Mouse (Mus musculus) hindbrain, embryonic 13.5 days (tissue): ENCODE results near the gene Basp1. TPM values are rescaled to one million over a fixed set of nuclear protein-coding genes. Genes with fewer than 3 reads are reported as not detected.

Experiments
- ATAC-seq: fragments of 200-750 bp; cut with Nextera tagmentation; 2 replicates; pipeline ENCODE4 v1.8.0; 2017; ENCODE audit warnings: moderate TSS enrichment; ENCODE audit not compliant: low FRiP score
- H3K27ac ChIP-seq: fragments of 300-500 bp; sonication (generic); 2 replicates; pipeline ENCODE4 v1.5.1; 2015; ENCODE audit warnings: inconsistent platforms, mild to moderate bottlenecking, moderate library complexity
- H3K27me3 ChIP-seq: fragments of 300-500 bp; sonication (generic); 2 replicates; pipeline ENCODE4 v1.6.1; 2015; ENCODE audit warnings: mild to moderate bottlenecking, inconsistent platforms
- H3K36me3 ChIP-seq: fragments of 300-500 bp; sonication (generic); 2 replicates; pipeline ENCODE4 v1.6.1; 2015; ENCODE audit warnings: mild to moderate bottlenecking, inconsistent platforms
- H3K4me1 ChIP-seq: fragments of 300-500 bp; sonication (generic); replicated peaks from 2 replicates; pipeline ENCODE4 v1.6.1; 2015; ENCODE audit warnings: inconsistent platforms
- H3K4me2 ChIP-seq: fragments of 300-500 bp; sonication (generic); 2 replicates; pipeline ENCODE4 v1.6.1; 2015; ENCODE audit warnings: inconsistent platforms, mild to moderate bottlenecking, moderate library complexity
- H3K4me3 ChIP-seq: fragments of 300-500 bp; sonication (generic); 2 replicates; pipeline ENCODE4 v1.5.1; 2015; ENCODE audit warnings: mild to moderate bottlenecking, inconsistent platforms
- H3K9ac ChIP-seq: fragments of 300-500 bp; sonication (generic); 2 replicates; pipeline ENCODE4 v1.6.1; 2015; ENCODE audit warnings: mild to moderate bottlenecking, inconsistent platforms
- H3K9me3 ChIP-seq: fragments of 300-500 bp; sonication (generic); 2 replicates; pipeline ENCODE4 v1.6.1; 2016; ENCODE audit warnings: inconsistent platforms
- WGBS: fragments of 180-500 bp; shearing (Covaris S2); methylation state at CpG from one replicate; pipeline ENCODE4 v1.1.7; 2015; 5-methylcytosine and 5-hydroxymethylcytosine counted together
- polyA plus RNA-seq: library from polyadenylated mRNA; unstranded; fragments of >200 nt; fragmentation: Nextera tagmentation; extraction: Ambion mirVana; gene quantifications from 2 replicates; pipeline ENCODE4 v1.2.1, GENCODE M21; 2015

The Basp1 gene
- polyA plus RNA-seq, 1 experiment from 2014 or later: 215 TPM

DNA sequence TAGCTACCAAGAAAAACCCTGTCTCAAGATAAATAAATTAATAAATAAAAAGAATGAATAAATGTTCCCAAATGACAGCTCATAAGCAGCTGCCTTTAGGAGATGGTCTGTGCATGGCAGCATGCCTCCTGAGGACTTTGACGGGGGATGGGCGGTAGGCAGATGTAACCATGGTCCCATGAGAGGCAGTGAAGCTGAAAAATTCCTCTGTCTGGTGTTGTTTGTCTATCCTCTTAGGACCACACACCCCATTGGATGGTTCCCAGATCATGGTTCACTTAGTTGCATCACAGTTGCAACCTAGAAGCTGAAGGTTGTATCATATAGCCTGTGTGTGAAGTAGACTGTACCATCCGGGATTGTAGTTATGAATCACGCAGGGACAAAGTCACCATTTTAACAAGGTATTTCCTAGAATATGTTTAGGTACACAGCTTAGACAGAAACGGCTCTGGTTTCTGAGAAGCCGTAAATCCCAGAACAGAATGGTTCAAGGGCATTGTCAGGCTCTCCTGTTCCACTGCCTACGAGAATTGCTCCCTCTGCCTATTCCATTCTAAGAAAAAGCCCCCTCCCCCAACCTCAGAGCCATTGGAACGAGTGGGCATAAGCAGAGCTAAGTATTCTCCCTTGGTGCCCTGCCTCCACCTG lies 29.7 kb upstream of the Basp1 start:
- no peaks in the 10 kb centered on the region for H3K36me3 ChIP-seq
- H3K9me3 ChIP-seq: no peaks in the 10 kb centered on the region
- H3K4me3 ChIP-seq: no peak overlapping the region
- H3K4me1 ChIP-seq: peaks cover 17% of the 10 kb centered on the region
- H3K27ac ChIP-seq: no peak overlapping the region
- H3K4me2 ChIP-seq: no peak overlapping the region
- H3K27me3 ChIP-seq: 0 out of 2 replicates have a peak, but pooled peaks cover 4% of the 10 kb centered on the region
- 75% methylated on average over 8 of the region's 8 CpGs for WGBS
- no peak for ATAC-seq
- no peak overlapping the region for H3K9ac ChIP-seq

- peaks cover 17% of the 10 kb centered on the region for H3K4me1 ChIP-seq
- H3K9me3 ChIP-seq: no peaks in the 10 kb centered on the region
- H3K36me3 ChIP-seq: no peaks in the 10 kb centered on the region
- WGBS: 61% methylated on average over 9 of the region's 9 CpGs
- no peak overlapping the region for H3K27ac ChIP-seq
- ATAC-seq: no peak
- H3K27me3 ChIP-seq: 0 out of 2 replicates have a peak, but pooled peaks cover 4% of the 10 kb centered on the region
- no peak overlapping the region for H3K4me2 ChIP-seq
- no peak overlapping the region for H3K4me3 ChIP-seq
- no peak overlapping the region for H3K9ac ChIP-seq
These were observed 28.3 kb upstream of the Basp1 start for GRCm38 (mm10) chr15:25441868-25442185.

DNA sequence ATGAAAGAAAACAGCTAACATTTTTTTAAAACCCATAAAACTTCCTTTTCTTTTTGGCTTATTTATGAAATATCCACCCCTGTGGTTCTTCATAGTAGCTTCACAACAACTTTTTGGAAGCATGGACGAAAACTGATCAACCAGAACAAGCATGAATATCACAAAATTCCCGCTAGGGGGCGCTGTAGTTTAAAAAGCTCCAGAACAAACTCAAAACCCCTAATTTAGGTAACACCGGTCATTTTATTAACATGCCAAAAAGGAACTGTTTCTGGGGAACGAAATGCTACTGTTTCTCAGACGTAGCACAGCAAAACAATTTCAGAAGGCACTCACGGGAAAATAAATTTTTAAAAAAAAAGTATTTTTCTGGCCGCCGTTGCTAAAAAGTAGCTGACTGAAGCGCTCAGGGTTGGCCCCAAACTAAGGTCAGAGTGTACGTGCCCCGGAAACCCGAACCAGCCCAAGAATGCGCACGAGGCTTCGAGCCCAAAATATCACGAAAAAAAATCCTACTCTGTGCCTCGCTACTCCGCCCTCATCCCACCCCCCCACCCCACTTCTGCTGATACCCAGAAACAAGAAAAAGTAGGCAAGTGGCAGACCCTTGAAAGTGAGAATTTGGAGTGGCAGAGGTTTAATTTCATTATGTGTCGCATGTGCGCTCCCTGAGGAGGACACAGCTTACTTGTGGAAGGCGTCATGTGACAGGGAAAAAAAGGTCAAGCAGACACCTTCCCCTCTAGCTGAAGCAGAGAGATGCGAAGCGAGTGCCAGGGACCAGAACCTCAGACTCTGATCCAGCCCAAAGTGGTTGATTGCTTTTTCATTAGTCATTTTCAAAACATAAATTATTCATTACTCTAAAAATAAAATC lies 27.7 kb upstream of the Basp1 start:
- no peaks in the 10 kb centered on the region for H3K9me3 ChIP-seq
- no peaks in the 10 kb centered on the region for H3K36me3 ChIP-seq
- H3K27me3 ChIP-seq: 0 out of 2 replicates have a peak, but pooled peaks cover 4% of the 10 kb centered on the region
- H3K4me1 ChIP-seq: peaks cover 17% of the 10 kb centered on the region
- H3K4me3 ChIP-seq: no peak overlapping the region
- H3K27ac ChIP-seq: no peak overlapping the region
- ATAC-seq: no peak
- peak overlapping the region; percentile 40 for H3K4me2 ChIP-seq
- WGBS: 18% methylated on average over 24 of the region's 24 CpGs
- no peak overlapping the region for H3K9ac ChIP-seq

DNA sequence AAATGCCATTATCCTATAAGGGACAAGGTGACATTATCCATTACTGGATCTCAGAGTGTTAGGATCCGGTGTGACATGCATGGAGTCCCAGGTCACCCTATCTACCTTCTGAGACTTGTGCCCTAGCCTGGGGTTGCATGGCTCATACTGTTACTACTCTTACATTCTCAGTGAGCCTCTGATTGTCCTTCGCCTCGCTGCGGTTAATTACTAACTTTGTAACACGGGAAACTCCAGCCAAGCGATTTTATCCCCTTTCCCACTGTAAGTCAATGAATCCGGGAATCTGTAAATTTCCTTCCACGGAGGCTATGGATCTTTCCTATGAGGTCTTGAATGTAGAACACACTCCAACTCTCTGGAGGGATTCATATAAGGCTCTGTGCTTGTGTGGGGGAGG lies 26.8 kb upstream of the Basp1 start:
- H3K4me3 ChIP-seq: no peak overlapping the region
- no peaks in the 10 kb centered on the region for H3K9me3 ChIP-seq
- peaks cover 8% of the 10 kb centered on the region for H3K4me1 ChIP-seq
- H3K27ac ChIP-seq: no peak overlapping the region
- WGBS: 83% methylated on average over 8 of the region's 8 CpGs
- ATAC-seq: no peak
- H3K36me3 ChIP-seq: no peaks in the 10 kb centered on the region
- H3K4me2 ChIP-seq: no peak overlapping the region
- H3K27me3 ChIP-seq: 0 out of 2 replicates have a peak, but pooled peaks cover 4% of the 10 kb centered on the region
- no peak overlapping the region for H3K9ac ChIP-seq

DNA sequence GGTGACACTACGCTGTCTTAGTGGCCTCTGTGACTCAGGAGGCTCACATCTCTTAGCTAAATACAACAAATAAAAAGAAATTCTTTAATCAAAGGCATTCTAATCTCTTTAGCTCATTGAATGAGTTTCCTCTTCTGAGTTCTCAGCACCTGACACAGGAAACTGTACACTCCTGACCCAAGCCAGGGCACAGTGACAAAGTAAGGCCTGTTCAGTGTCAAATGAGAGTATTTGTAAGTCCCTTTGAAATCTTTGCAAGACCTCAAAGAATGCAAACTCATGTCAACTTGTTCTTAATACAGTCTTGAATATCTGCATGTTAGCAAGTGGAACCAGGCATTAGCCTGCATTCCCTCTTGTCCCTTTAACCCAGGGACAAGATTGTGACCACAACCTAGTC lies 18.8 kb upstream of the Basp1 start:
- H3K9me3 ChIP-seq: no peaks in the 10 kb centered on the region
- no peaks in the 10 kb centered on the region for H3K27me3 ChIP-seq
- no peak overlapping the region for H3K4me3 ChIP-seq
- no peak for ATAC-seq
- H3K4me1 ChIP-seq: no peaks in the 10 kb centered on the region
- H3K36me3 ChIP-seq: no peaks in the 10 kb centered on the region
- no peak overlapping the region for H3K27ac ChIP-seq
- 88% methylated on average over 1 of the region's 1 CpGs for WGBS
- no peak overlapping the region for H3K9ac ChIP-seq
- H3K4me2 ChIP-seq: no peak overlapping the region

GRCm38 (mm10) chr15:25430167-25430566 lies 16.6 kb upstream of the Basp1 start:
- Histone ChIP-seq H3K27me3 (no peaks in the 10 kb centered on the region), H3K27ac (no peak overlapping the region), H3K4me2 (no peak overlapping the region), H3K9me3 (no peaks in the 10 kb centered on the region), H3K9ac (no peak overlapping the region), H3K36me3 (no peaks in the 10 kb centered on the region; the same call in 1 of the 2 replicates), H3K4me3 (no peak overlapping the region), H3K4me1 (no peaks in the 10 kb centered on the region)
- no peak for ATAC-seq
- WGBS: 79% methylated on average over 3 of the region's 3 CpGs

DNA sequence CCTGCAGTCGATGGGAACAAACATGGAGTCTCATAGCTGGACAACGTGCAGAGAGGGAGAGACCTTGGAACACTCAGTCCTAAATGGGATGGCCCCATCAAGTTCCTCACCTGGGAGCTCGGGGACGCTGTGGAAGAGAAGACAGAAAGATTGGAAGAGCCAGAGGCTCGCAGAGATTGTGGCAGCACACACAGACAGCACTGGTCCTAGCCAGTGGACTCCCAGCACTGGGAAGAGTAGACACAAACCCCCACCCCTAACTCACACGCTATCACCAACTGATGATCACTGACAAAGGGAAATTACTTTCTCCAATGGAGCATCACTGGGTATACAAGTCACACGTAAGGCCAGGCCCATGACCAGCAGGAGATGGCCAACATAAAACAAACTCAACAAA lies 15.4 kb upstream of the Basp1 start:
- Histone ChIP-seq H3K9ac (no peak overlapping the region), H3K27ac (no peak overlapping the region), H3K27me3 (no peaks in the 10 kb centered on the region), H3K36me3 (peaks cover 3% of the 10 kb centered on the region; the same call in 1 of the 2 replicates), H3K4me3 (no peak overlapping the region), H3K4me2 (no peak overlapping the region), H3K4me1 (no peaks in the 10 kb centered on the region), H3K9me3 (no peaks in the 10 kb centered on the region)
- ATAC-seq: peak; percentile 36; the same call in 1 of the 2 replicates
- WGBS: 68% methylated on average over 7 of the region's 7 CpGs

DNA sequence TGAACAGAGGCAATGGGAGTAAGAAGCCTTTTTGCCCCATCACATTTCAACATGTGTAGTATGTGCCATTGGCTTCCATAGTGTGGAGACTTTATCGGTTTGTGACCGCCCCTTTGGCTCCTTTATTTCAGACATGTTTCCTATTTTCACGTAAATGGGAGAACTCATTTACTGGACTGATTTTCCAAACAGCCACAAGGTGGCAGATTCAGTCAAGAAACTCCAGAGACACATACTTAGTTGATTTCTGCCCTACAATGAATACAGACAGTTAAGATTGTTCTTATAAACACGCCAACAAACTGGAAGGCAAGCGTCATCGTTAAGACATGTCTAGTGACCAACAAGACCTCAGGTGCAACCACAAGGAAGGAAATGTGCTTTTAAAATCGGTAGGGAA lies 15.0 kb upstream of the Basp1 start:
- H3K9ac ChIP-seq: no peak overlapping the region
- H3K27me3 ChIP-seq: no peaks in the 10 kb centered on the region
- H3K4me2 ChIP-seq: no peak overlapping the region
- no peaks in the 10 kb centered on the region for H3K4me1 ChIP-seq
- 45% methylated on average over 7 of the region's 7 CpGs for WGBS
- no peak overlapping the region for H3K4me3 ChIP-seq
- H3K36me3 ChIP-seq: peaks cover 3% of the 10 kb centered on the region; the same call in 1 of the 2 replicates
- no peak overlapping the region for H3K27ac ChIP-seq
- H3K9me3 ChIP-seq: no peaks in the 10 kb centered on the region
- ATAC-seq: peak; percentile 21; the same call in 1 of the 2 replicates

DNA sequence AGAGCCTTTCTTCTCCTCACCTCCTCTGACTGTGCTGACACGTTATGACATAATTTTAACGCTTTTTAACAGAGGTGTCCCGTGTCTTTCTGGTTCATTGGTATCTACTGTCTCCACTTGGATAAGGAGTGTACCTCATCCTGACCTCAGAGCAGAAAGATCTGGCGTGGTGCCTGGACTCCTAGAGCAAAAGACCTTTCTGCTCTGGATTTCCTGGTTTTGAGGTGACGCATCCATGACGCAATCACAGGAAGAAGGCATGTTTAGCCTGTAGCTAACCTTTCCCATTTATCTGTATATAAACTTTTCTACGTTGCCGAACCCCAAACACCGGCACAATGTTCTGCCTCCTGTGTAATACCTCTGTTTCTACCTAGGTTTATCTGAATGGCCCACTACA lies 6.7 kb upstream of the Basp1 start:
- 95% methylated on average over 9 of the region's 9 CpGs for WGBS
- no peak for ATAC-seq
- H3K4me3 ChIP-seq: no peak overlapping the region
- H3K9me3 ChIP-seq: no peaks in the 10 kb centered on the region
- no peak overlapping the region for H3K4me2 ChIP-seq
- peaks cover 23% of the 10 kb centered on the region for H3K4me1 ChIP-seq
- no peak overlapping the region for H3K27ac ChIP-seq
- H3K9ac ChIP-seq: no peak overlapping the region
- H3K27me3 ChIP-seq: no peaks in the 10 kb centered on the region
- H3K36me3 ChIP-seq: peaks cover 24% of the 10 kb centered on the region

DNA sequence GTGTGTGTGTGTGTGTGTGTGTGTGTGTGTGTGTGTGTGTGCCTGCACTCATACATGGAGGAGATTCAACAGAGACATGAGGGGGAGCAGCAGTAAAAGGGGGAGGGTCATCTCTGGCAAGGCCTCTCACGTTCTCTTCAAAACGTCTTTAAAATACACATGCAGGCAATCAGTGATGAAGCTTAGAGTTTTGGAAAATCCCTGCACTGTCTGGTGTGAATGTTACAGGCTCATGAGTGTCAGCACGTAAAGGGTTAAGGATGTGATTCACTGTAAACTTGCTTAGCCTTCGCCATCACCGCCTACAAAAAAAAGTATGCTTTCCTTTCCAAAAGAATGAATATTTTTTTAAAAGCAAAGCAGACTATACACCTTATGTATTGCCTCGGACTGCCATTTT lies 2.8 kb upstream of the Basp1 start:
- ATAC-seq: no peak
- Histone ChIP-seq H3K4me3 (peak overlapping the region; percentile 99), H3K27me3 (no peaks in the 10 kb centered on the region), H3K27ac (peak overlapping the region; percentile 73), H3K9me3 (no peaks in the 10 kb centered on the region), H3K36me3 (peaks cover 11% of the 10 kb centered on the region), H3K4me1 (peaks cover 23% of the 10 kb centered on the region), H3K9ac (peak overlapping the region; percentile 100), H3K4me2 (peak overlapping the region; percentile 76)
- WGBS: 35% methylated on average over 6 of the region's 6 CpGs

DNA sequence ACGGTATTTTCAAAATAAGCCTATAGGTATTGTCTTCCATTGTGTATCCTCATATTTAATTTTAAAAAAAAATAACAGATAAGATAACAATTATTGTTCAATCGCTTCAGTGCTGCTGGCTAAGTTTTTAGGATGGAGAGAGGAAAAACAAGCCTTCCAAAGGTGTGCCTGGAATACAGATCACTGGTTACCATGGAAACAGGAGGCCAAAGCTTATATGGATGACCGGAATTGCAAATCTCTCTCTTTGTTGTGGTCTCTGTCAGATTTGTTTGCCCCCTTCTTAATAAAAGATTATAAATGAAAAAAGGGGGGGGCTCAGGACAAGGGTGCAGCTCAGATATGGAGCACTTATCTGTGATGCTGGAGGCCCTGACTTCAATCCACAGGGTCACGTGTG lies 2.4 kb upstream of the Basp1 start:
- 33% methylated on average over 4 of the region's 4 CpGs for WGBS
- no peak for ATAC-seq
- H3K4me3 ChIP-seq: peak overlapping the region; percentile 99
- peak overlapping the region; percentile 100 for H3K9ac ChIP-seq
- peaks cover 23% of the 10 kb centered on the region for H3K4me1 ChIP-seq
- peak overlapping the region; percentile 73 for H3K27ac ChIP-seq
- H3K9me3 ChIP-seq: no peaks in the 10 kb centered on the region
- H3K4me2 ChIP-seq: peak overlapping the region; percentile 76
- no peaks in the 10 kb centered on the region for H3K27me3 ChIP-seq
- H3K36me3 ChIP-seq: peaks cover 7% of the 10 kb centered on the region

GRCm38 (mm10) chr15:25414747-25415119 lies 1.2 kb upstream of the Basp1 start:
- H3K36me3 ChIP-seq: no peaks in the 10 kb centered on the region
- H3K27me3 ChIP-seq: no peaks in the 10 kb centered on the region
- H3K9ac ChIP-seq: peak overlapping the region; percentile 100
- peaks cover 32% of the 10 kb centered on the region for H3K4me1 ChIP-seq
- H3K4me3 ChIP-seq: peak overlapping the region; percentile 99
- H3K4me2 ChIP-seq: peak overlapping the region; percentile 76
- peak; percentile 15; the same call in 1 of the 2 replicates for ATAC-seq
- H3K9me3 ChIP-seq: no peaks in the 10 kb centered on the region
- under 1% methylated on average over 14 of the region's 14 CpGs for WGBS
- peak overlapping the region; percentile 100 for H3K27ac ChIP-seq
